Mouse (Mus musculus) neural tube, embryonic 11.5 days (tissue): ENCODE results near the gene Cited2. TPM values are rescaled to one million over a fixed set of nuclear protein-coding genes. Genes with fewer than 3 reads are reported as not detected.

Experiments used
- ATAC-seq: fragments of 200-750 bp; cut with Nextera tagmentation; 2 replicates; pipeline ENCODE4 v1.8.0; 2017; ENCODE audit warnings: moderate number of reproducible peaks, mild to moderate bottlenecking, moderate TSS enrichment, moderate library complexity; ENCODE audit not compliant: insufficient read depth, low FRiP score, low TSS enrichment
- DNase-seq: peaks from one replicate; pipeline ENCODE4 v3.0.0-alpha.2; 2015; ENCODE audit warnings: low spot score
- H3K27ac ChIP-seq: fragments of 300-500 bp; sonication (generic); 2 replicates; pipeline ENCODE4 v1.5.1; 2014; ENCODE audit warnings: low read depth, mild to moderate bottlenecking, low read length
- H3K27me3 ChIP-seq: fragments of 300-500 bp; sonication (generic); 2 replicates; pipeline ENCODE4 v1.6.1; 2014; ENCODE audit warnings: mild to moderate bottlenecking, low read length, mixed read lengths; ENCODE audit not compliant: control insufficient read depth, insufficient read depth
- H3K36me3 ChIP-seq: fragments of 300-500 bp; sonication (generic); 2 replicates; pipeline ENCODE4 v1.6.1; 2014; ENCODE audit warnings: mild to moderate bottlenecking, low read length, moderate library complexity, mixed read lengths; ENCODE audit not compliant: control insufficient read depth, insufficient read depth
- H3K4me1 ChIP-seq: fragments of 300-500 bp; sonication (generic); 2 replicates; pipeline ENCODE4 v1.6.1; 2014; ENCODE audit warnings: low read length, mixed read lengths; ENCODE audit not compliant: control insufficient read depth, insufficient read depth
- H3K4me2 ChIP-seq: fragments of 300-500 bp; sonication (generic); 2 replicates; pipeline ENCODE4 v1.6.1; 2014; ENCODE audit warnings: low read depth, mild to moderate bottlenecking, moderate library complexity
- H3K4me3 ChIP-seq: fragments of 300-500 bp; sonication (generic); 2 replicates; pipeline ENCODE4 v1.5.1; 2014; ENCODE audit warnings: low read depth, low read length
- H3K9ac ChIP-seq: fragments of 300-500 bp; sonication (generic); 2 replicates; pipeline ENCODE4 v1.6.1; 2014; ENCODE audit warnings: mild to moderate bottlenecking, low read length
- H3K9me3 ChIP-seq: fragments of 300-500 bp; sonication (generic); 2 replicates; pipeline ENCODE4 v1.6.1; 2016; ENCODE audit warnings: low read length; ENCODE audit not compliant: control insufficient read depth
- WGBS: fragments of 180-500 bp; shearing (Covaris S2); extraction: QIAGEN DNeasy Blood & Tissue Kit; methylation state at CpG from one replicate; pipeline ENCODE4 v1.1.7; 2014; 5-methylcytosine and 5-hydroxymethylcytosine counted together
- polyA plus RNA-seq: library from polyadenylated mRNA; unstranded; fragments of >200 nt; fragmentation: Nextera tagmentation; extraction: Ambion mirVana; gene quantifications from 2 replicates; pipeline ENCODE4 v1.2.1, GENCODE M21; 2014

The Cited2 gene
- 82.2 and 88.4 TPM in 2 replicates for polyA plus RNA-seq

DNA sequence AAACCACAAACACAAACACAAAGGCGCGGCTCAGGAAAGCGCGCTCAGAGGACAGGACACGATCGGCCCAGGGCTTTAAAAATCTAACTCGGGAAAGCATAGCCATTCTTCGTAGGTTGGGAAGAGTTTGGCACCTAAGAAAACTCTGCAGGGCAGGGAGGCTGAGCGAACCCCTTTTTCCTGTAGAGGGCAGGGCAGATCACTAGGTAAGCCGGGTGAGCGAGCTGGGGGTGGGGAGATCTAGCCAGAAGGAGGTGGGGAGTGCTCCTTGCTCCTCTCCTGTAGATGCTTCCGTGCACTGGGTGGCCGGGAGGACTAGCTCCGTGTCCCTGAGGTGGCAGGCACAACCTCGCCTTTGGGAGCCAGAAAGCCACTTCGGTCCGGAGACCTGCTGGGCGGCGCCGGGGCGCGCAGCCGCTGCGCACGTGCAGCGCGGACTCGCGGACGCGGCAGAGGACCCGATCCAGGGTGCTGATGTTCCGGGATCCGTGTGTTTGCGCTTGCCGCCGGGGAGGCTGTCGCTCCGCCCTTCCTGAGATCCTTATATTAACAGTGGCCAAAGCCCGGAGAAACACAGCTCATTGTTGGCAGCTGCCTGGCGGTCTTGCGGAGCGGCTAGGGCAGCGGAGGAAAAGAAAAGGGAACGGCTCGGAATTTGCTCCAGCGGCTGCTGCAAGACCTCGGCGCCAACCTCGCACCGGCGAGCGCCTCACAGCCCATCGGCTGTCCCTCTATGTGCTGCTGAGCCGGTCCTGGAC, at the start of gene Cited2:
Gene Cited2 (plus strand): TSS at position 566 of the 758 bp plus-strand sequence.
- Histone ChIP-seq H3K4me1 (peaks cover 11% of the 10 kb centered on the region), H3K9ac (peak within 1 kb of the TSS; percentile 96), H3K27me3 (no peaks in the 10 kb centered on the region), H3K9me3 (no peaks in the 10 kb centered on the region), H3K36me3 (no peaks in the 10 kb centered on the region), H3K4me2 (peak within 1 kb of the TSS; percentile 76), H3K27ac (peak within 1 kb of the TSS; percentile 99), H3K4me3 (peak within 1 kb of the TSS; percentile 96)
- WGBS: under 1% methylated on average over 54 of the region's 55 CpGs
- DNase-seq (peak; percentile 97), ATAC-seq (peak; percentile 82)

DNA sequence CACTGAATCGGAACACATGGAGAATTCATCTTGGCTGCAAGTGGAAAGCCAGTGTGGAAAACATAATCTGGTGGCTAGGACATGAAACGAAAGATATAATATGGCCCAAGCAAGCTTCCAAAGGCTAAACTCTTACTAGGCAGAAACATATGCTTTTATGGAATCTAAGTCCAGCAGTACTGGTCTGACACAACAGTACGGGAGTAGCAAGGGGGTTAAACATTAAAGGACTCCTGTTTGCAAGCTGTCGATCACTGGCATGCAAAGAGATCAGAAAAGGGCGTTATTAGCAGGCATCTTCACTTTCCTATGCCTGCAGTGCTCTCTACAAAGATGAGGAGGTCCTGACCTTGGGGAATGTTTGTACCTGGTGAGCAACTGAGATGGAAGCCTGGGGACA, 48.6 kb upstream of the Cited2 start:
- no peak overlapping the region for H3K4me2 ChIP-seq
- no peak overlapping the region for H3K9ac ChIP-seq
- no peaks in the 10 kb centered on the region for H3K4me1 ChIP-seq
- ATAC-seq (no peak), DNase-seq (no peak)
- no peaks in the 10 kb centered on the region for H3K27me3 ChIP-seq
- no peak overlapping the region for H3K27ac ChIP-seq
- H3K36me3 ChIP-seq: no peaks in the 10 kb centered on the region
- H3K4me3 ChIP-seq: no peak overlapping the region
- H3K9me3 ChIP-seq: no peaks in the 10 kb centered on the region
- 85% methylated on average over 5 of the region's 5 CpGs for WGBS

DNA sequence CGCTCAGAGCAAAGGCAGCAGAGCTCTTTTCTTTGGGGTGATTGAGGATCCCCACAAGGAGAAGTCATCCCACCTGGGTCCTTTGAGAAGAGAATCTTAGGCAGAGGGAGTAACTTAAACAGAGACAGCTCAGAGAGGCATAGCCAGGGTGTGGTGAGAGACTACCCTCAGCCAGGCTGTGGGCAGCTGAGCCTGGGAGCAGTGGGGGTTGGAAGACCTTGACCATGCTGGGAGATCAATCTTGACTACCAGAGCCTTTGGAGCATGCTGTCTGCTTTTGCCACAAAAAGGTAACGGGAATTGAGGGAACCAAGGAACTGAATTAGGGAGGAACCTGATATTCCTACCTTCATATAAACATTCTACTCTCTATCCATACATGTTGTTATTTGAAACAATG, 48.1 kb upstream of the Cited2 start:
- Histone ChIP-seq H3K4me1 (no peaks in the 10 kb centered on the region), H3K4me2 (no peak overlapping the region), H3K27ac (no peak overlapping the region), H3K4me3 (no peak overlapping the region), H3K9ac (no peak overlapping the region), H3K9me3 (no peaks in the 10 kb centered on the region), H3K27me3 (no peaks in the 10 kb centered on the region), H3K36me3 (no peaks in the 10 kb centered on the region)
- 90% methylated on average over 2 of the region's 2 CpGs for WGBS
- DNase-seq: no peak
- no peak for ATAC-seq

DNA sequence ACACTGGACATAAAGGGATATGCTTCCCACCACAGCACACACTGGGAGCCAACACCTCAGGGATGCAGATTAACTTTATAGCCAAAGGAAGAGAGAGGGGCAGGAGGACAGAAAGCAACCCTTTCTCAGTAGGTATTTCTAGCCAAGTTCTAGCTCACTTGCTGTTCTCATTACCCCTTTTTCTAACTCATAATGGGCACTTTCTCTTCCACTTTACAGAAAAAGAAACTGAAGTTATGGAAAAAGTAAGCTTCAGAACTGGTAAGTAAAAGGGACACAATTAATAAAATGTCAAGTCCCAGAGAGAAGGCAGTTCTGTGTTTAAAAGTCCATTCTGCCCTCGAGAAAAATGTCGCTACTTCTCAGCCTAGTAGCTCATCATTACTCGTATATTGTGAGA, 46.6 kb upstream of the Cited2 start:
- 93% methylated on average over 3 of the region's 3 CpGs for WGBS
- H3K27me3 ChIP-seq: no peaks in the 10 kb centered on the region

DNA sequence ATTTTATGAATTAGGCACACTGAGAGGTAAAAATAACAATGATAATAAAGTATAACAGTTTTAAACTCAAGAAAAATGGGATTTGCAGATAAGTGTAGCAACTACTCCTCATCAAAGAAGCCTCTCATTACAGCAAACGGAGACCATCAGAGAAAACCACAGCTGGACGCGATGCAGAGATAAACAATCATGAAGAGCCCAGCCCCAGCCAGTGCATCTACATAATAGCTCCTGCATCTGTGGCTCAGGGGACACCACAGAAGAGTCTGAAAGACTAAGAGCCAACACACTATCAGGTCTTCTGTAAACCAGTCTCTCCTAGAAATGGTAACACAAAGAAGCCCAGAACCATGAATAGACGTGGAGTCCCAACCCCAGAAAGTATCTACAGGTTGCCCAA, 45.7 kb upstream of the Cited2 start:
- ATAC-seq: no peak
- Histone ChIP-seq H3K4me3 (no peak overlapping the region), H3K4me1 (no peaks in the 10 kb centered on the region), H3K4me2 (no peak overlapping the region), H3K27ac (no peak overlapping the region), H3K27me3 (no peaks in the 10 kb centered on the region), H3K9me3 (no peaks in the 10 kb centered on the region), H3K9ac (no peak overlapping the region), H3K36me3 (no peaks in the 10 kb centered on the region)
- WGBS: 74% methylated on average over 4 of the region's 4 CpGs
- no peak for DNase-seq

More for the DNA sequence above, 46.6 kb upstream of the Cited2 start:
- no peaks in the 10 kb centered on the region for H3K9me3 ChIP-seq
- H3K27ac ChIP-seq: no peak overlapping the region
- H3K4me2 ChIP-seq: no peak overlapping the region
- ATAC-seq: no peak
- H3K9ac ChIP-seq: no peak overlapping the region
- H3K4me3 ChIP-seq: no peak overlapping the region
- DNase-seq: no peak
- H3K36me3 ChIP-seq: no peaks in the 10 kb centered on the region
- H3K4me1 ChIP-seq: no peaks in the 10 kb centered on the region

DNA sequence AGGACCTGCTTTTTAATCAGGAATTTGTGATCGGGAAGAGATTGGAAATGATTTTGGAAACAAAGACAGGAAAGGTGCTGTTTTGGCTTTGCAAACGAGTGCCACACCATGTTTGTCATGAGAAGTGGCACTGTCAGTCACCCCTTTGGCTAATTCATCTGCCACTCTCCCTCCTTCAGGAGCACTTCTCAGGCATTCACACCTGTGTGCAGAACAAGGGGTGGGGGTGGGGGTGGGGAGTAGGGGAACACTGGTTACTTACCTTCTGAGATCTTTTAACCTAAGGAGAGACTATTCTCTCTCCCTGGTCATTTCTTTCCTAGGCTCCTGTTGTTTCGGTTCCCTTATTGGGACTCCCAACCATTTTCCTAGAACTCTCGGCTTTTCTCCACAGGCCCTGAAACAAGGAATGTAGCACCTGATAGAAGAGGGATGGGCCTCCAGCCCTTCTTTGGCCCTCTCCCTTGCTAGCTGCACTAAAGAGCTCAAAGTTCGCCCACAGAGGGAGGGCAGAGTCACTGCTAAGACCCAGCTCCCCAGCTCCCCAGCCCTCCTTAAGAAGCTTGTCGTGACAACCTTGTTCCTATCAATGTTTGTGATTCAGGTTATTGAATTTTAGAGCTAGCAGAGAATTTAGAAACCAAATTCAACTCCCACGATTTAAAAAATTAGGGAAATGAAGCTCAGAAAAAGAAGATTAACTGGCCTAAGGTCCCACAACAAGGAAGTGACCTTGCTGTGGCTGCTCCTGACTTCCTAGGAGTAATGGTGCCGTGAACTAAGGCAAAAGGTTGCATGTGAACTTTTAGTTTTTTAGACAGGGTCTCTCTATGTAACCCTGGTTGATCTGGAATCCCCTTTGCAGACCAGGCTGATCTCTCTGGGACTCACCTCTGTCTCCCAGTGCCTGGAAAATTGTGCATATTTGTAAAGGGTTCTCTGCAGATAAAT, 42.3 kb upstream of the Cited2 start:
- Histone ChIP-seq H3K36me3 (no peaks in the 10 kb centered on the region), H3K9me3 (no peaks in the 10 kb centered on the region), H3K4me2 (no peak overlapping the region), H3K4me3 (no peak overlapping the region), H3K27ac (no peak overlapping the region), H3K9ac (no peak overlapping the region), H3K27me3 (no peaks in the 10 kb centered on the region), H3K4me1 (no peaks in the 10 kb centered on the region)
- no peak for DNase-seq
- no peak for ATAC-seq
- 68% methylated on average over 8 of the region's 8 CpGs for WGBS

DNA sequence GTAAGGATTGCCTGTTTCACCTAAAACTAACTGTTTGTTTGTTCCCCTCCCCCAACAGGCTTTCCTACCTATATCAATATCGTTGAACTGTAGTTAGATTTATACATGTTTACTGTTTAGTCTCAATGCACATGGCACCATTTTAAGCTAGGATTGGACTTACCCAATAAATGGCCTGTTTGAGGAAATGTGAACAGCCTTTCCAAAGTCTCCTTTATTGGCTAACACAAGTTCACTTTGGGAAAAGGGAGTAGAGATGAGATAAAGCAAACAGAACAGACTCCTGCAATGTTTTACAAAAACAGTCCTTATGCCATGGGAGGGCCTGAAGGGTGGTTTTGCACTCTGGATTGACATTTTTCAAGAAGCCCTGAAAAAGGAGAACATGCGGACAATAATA, 41.6 kb upstream of the Cited2 start:
- Histone ChIP-seq H3K27me3 (no peaks in the 10 kb centered on the region), H3K4me2 (no peak overlapping the region), H3K9me3 (no peaks in the 10 kb centered on the region), H3K4me3 (no peak overlapping the region), H3K36me3 (no peaks in the 10 kb centered on the region), H3K9ac (no peak overlapping the region), H3K27ac (no peak overlapping the region), H3K4me1 (no peaks in the 10 kb centered on the region)
- WGBS: 86% methylated on average over 2 of the region's 2 CpGs
- DNase-seq (no peak), ATAC-seq (no peak)

DNA sequence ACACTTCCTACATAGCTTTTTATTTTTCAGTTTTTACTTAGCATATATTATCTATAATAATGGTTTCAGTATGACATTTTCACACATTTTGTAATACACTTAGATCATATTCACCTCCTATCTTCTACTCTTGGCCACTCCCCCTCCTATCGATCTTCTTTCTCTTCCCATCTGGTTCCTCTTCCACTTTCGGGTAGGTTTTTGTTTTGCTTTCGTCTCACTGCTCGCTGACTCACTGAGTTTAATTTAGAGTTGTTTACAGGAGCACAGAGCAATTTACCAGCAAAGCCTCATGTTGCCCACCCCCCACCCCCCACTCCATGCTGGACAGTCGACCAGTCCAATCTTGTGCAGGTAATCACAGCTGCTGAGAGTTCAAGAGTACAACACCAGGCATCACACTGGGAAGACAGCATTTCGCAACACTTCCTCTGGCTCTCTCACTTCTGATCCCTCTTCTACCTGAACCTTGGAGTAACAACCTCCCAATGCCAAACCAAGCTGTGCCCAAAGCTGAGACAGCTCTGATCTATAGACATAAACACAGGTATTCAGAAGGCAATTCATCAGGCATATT, 39.1 kb upstream of the Cited2 start:
- H3K4me1 ChIP-seq: no peaks in the 10 kb centered on the region
- no peak overlapping the region for H3K27ac ChIP-seq
- no peak overlapping the region for H3K4me2 ChIP-seq
- H3K4me3 ChIP-seq: no peak overlapping the region
- 63% methylated on average over 6 of the region's 6 CpGs for WGBS
- no peak for ATAC-seq
- no peak overlapping the region for H3K9ac ChIP-seq
- H3K9me3 ChIP-seq: no peaks in the 10 kb centered on the region
- no peaks in the 10 kb centered on the region for H3K36me3 ChIP-seq
- DNase-seq: no peak
- H3K27me3 ChIP-seq: no peaks in the 10 kb centered on the region
